28 mouse cellular contexts compared by ENCODE assay signal in the genomic region with DNA sequence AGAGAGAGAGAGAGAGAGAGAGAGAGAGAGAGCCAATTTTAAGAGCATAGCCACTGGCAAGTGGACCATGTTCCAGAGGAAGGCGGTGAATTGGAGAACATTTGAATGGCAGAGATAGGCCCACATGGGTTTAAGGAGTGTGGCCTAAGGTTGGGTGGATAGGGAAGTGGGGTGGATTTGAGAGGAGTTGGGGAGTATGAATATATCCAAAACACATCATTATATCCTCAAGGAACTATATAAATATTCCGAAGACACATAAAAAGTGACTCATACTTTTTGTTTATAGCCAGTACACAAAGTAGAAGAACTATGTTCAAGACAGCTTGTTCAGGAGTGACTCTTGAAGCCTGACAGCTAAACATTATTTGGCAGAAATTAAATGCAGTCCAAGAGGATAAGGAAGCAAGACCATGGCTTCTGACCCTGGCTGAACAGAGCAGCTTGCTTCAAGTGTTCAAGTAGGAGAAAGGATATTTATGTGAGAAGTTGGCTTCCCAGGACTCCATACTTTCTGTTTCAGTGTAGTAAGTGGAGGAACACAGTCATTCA. TPM values are rescaled to one million over a fixed set of nuclear protein-coding genes. Genes with fewer than 3 reads are reported as not detected.
DNase-seq lines count a peak whose midpoint lies in the region; ATAC-seq and TF ChIP-seq lines count a peak whose summit lies in the region.
"Had no signal": no experiment of that assay in that cellular context is flagged by ENCODE, and none has a peak within 500 bp of the region (broad histone marks: within the 10 kb centered on the region; RNA-seq: fewer than 3 reads in every experiment).

No protein-coding gene starts in this region.

- ATAC-seq in kidney, postnatal 0 days (replicated peaks; ENCODE audit: low FRiP score, low read depth), result no peak
- ATAC-seq in kidney, embryonic 14.5 days (ENCODE audit: low FRiP score, low TSS enrichment), result no peak
- ATAC-seq in lung, embryonic 16.5 days (ENCODE audit: low read depth), result peak; percentile 79
- ATAC-seq: CD4-positive, CD25-positive, alpha-beta regulatory T cell, adult 4 months; forebrain, embryonic 14.5 days; forebrain, postnatal 0 days had no signal

- H3K4me1 ChIP-seq in kidney, postnatal 0 days (replicated peaks; ENCODE audit: insufficient read depth, low read length), result no peaks in the 10 kb centered on the region
- H3K4me1 ChIP-seq in kidney, embryonic 14.5 days (ENCODE audit: control insufficient read depth, insufficient read depth, low read length), result peaks cover 4% of the 10 kb centered on the region; the same call in 1 of the 2 replicates
- peaks cover 12% of the 10 kb centered on the region for H3K4me1 ChIP-seq in lung, embryonic 16.5 days (replicated peaks; ENCODE audit: control insufficient read depth, insufficient read depth, low read length)
- H3K4me1 ChIP-seq: embryonic facial prominence, embryonic 15.5 days; heart, embryonic 15.5 days had no signal

- H3K27me3 ChIP-seq in kidney, postnatal 0 days (ENCODE audit: insufficient read depth, low read length), result no peaks in the 10 kb centered on the region
- no peaks in the 10 kb centered on the region for H3K27me3 ChIP-seq in kidney, embryonic 14.5 days (ENCODE audit: control insufficient read depth, insufficient read depth, low read length)
- H3K27me3 ChIP-seq in lung, embryonic 16.5 days (ENCODE audit: control insufficient read depth, insufficient read depth, low read depth, low read length), result no peaks in the 10 kb centered on the region
- H3K27me3 ChIP-seq: embryonic facial prominence, embryonic 12.5 days; embryonic facial prominence, embryonic 15.5 days; heart, embryonic 12.5 days; heart, embryonic 15.5 days; hindbrain, embryonic 12.5 days; hindbrain, embryonic 15.5 days had no signal

- H3K4me2 ChIP-seq in kidney, postnatal 0 days (ENCODE audit: low read length), result no peak overlapping the region
- no peak overlapping the region for H3K4me2 ChIP-seq in kidney, embryonic 14.5 days (replicated peaks; ENCODE audit: low read depth, low read length)
- H3K4me2 ChIP-seq in lung, embryonic 16.5 days (ENCODE audit: low read depth, low read length), result no peak overlapping the region
- H3K4me2 ChIP-seq: embryonic facial prominence, embryonic 12.5 days; embryonic facial prominence, embryonic 15.5 days; heart, embryonic 12.5 days; heart, embryonic 15.5 days; hindbrain, embryonic 12.5 days; hindbrain, embryonic 15.5 days had no signal

- TF ChIP-seq CTCF in kidney, postnatal 0 days (IDR thresholded peaks at IDR 0.05; ENCODE audit: low read depth), result no peak

- H3K4me3 ChIP-seq in kidney, postnatal 0 days (replicated peaks; ENCODE audit: low read depth, low read length), result no peak overlapping the region
- H3K4me3 ChIP-seq in kidney, embryonic 14.5 days (ENCODE audit: low read length), result no peak overlapping the region
- H3K4me3 ChIP-seq in lung, embryonic 16.5 days (ENCODE audit: low read length), result no peak overlapping the region
- H3K4me3 ChIP-seq: embryonic facial prominence, embryonic 12.5 days; embryonic facial prominence, embryonic 15.5 days; gastrocnemius, adult 2 months; heart, embryonic 12.5 days; heart, embryonic 15.5 days; hindbrain, embryonic 12.5 days; hindbrain, embryonic 15.5 days had no signal

- DNase-seq in kidney, postnatal 0 days (ENCODE audit: low spot score), result peak; percentile 35
- DNase-seq in lung, postnatal 4 days, result no peak
- DNase-seq in lung, postnatal 10 days, result peak; percentile 47
- DNase-seq in lung, postnatal 25 days (ENCODE audit: low spot score), result peak; percentile 25
- DNase-seq in thymus, postnatal 36 days, result no peak
- DNase-seq: adrenal gland, adult 2 months; adrenal gland, postnatal 14 days; cerebellum, adult 11 months; cerebellum, adult 2 months; cerebellum, adult 9-11 months; cerebellum, postnatal 25 days; forebrain, postnatal 0 days; gastrocnemius, adult 2 months; gastrocnemius, postnatal 14 days; heart, adult 18-20 months; heart, postnatal 10 days; heart, postnatal 4 days had no signal

- H3K36me3 ChIP-seq in kidney, postnatal 0 days (ENCODE audit: insufficient read depth, low read length), result no peaks in the 10 kb centered on the region
- no peaks in the 10 kb centered on the region for H3K36me3 ChIP-seq in kidney, embryonic 14.5 days (ENCODE audit: control insufficient read depth, insufficient read depth, low read length)
- H3K36me3 ChIP-seq in lung, embryonic 16.5 days (ENCODE audit: control insufficient read depth, insufficient read depth, low read length), result no peaks in the 10 kb centered on the region
- H3K36me3 ChIP-seq: embryonic facial prominence, embryonic 12.5 days; embryonic facial prominence, embryonic 15.5 days; heart, embryonic 12.5 days; heart, embryonic 15.5 days; hindbrain, embryonic 12.5 days; hindbrain, embryonic 15.5 days had no signal

- H3K9me3 ChIP-seq in kidney, postnatal 0 days (replicated peaks; ENCODE audit: low read length), result no peaks in the 10 kb centered on the region
- H3K9me3 ChIP-seq in kidney, embryonic 14.5 days (ENCODE audit: control insufficient read depth, low read length), result no peaks in the 10 kb centered on the region
- no peaks in the 10 kb centered on the region for H3K9me3 ChIP-seq in lung, embryonic 16.5 days (ENCODE audit: control insufficient read depth, low read length)
- H3K9me3 ChIP-seq: embryonic facial prominence, embryonic 12.5 days; embryonic facial prominence, embryonic 15.5 days; heart, embryonic 12.5 days; heart, embryonic 15.5 days; hindbrain, embryonic 12.5 days; hindbrain, embryonic 15.5 days had no signal

- H3K27ac ChIP-seq in kidney, postnatal 0 days, result no peak overlapping the region
- no peak overlapping the region for H3K27ac ChIP-seq in kidney, embryonic 14.5 days (ENCODE audit: low read depth, low read length)
- peak overlapping the region; percentile 74 for H3K27ac ChIP-seq in lung, embryonic 16.5 days (ENCODE audit: low read length)
- H3K27ac ChIP-seq: embryonic facial prominence, embryonic 12.5 days; embryonic facial prominence, embryonic 15.5 days; gastrocnemius, adult 2 months; heart, embryonic 15.5 days; hindbrain, embryonic 12.5 days; hindbrain, embryonic 15.5 days had no signal

- 86% methylated on average over 2 of the region's 2 CpGs for WGBS in kidney, postnatal 0 days
- WGBS in kidney, embryonic 14.5 days, result 82% methylated on average over 2 of the region's 2 CpGs
- 42% methylated on average over 2 of the region's 2 CpGs for WGBS in lung, embryonic 16.5 days

- no peak overlapping the region for H3K9ac ChIP-seq in kidney, postnatal 0 days (ENCODE audit: low read depth, low read length)
- no peak overlapping the region for H3K9ac ChIP-seq in kidney, embryonic 14.5 days (ENCODE audit: low read depth, low read length)
- H3K9ac ChIP-seq in lung, embryonic 16.5 days (ENCODE audit: low read length), result no peak overlapping the region
- H3K9ac ChIP-seq: embryonic facial prominence, embryonic 12.5 days; embryonic facial prominence, embryonic 15.5 days; forebrain, postnatal 0 days; heart, embryonic 12.5 days; heart, embryonic 15.5 days; hindbrain, embryonic 12.5 days; hindbrain, embryonic 15.5 days had no signal

RNA-seq across cellular contexts. Expression of a gene that starts 36.8 kb away (rescaled TPM):
- 12.7 and 14.0 TPM in 2 replicates for polyA plus RNA-seq in kidney, postnatal 0 days (2015; fragmentation: Nextera tagmentation; extraction: Ambion mirVana)
- 9.7 and 13.7 TPM in 2 replicates for polyA plus RNA-seq in kidney, embryonic 14.5 days (2014; fragmentation: Nextera tagmentation; extraction: Ambion mirVana)
- polyA plus RNA-seq in lung, embryonic 16.5 days (2015; fragmentation: Nextera tagmentation; extraction: Ambion mirVana), result 17.9 TPM in 2 replicates
- polyA plus RNA-seq: C2C12 had no signal

Comparison
In these comparisons a context has a peak if more than half of its experiments do, and no peak if none do; other contexts are left out.
1. DNase-seq: peak in kidney, postnatal 0 days (single experiment), lung, postnatal 10 days (single experiment) and lung, postnatal 25 days (single experiment); none in lung, postnatal 4 days (0 of 2) and thymus, postnatal 36 days (0 of 2).